Mouse (Mus musculus): ENCODE data around the gene Uba2. TPM values are rescaled to one million over a fixed set of nuclear protein-coding genes. Genes with fewer than 3 reads are reported as not detected.

The Uba2 gene
- polyA plus RNA-seq (2012; rRNA removed) = 60.6 and 74.1 TPM in 2 replicates

GRCm38 (mm10) chr7:34169454-34169853 is at the start of gene Uba2:
Uba2 (minus strand) TSS chr7:34169599.

GRCm38 (mm10) chr7:34196132-34197128 is 27.0 kb upstream of the Uba2 start, which contains the start of gene Pdcd2l:
Pdcd2l (minus strand) TSS chr7:34196661.

GRCm38 (mm10) chr7:34133117-34133762 is 36.2 kb downstream of the Uba2 start, which contains the start of gene Wtip:
Wtip (minus strand) TSS chr7:34133268.

GRCm38 (mm10) chr7:34094911-34095481 is 74.4 kb downstream of the Uba2 start, which contains the start of gene Scgb1b30:
Scgb1b30 (plus strand) TSS chr7:34095431.

Other genes starting within 250 kb of the Uba2 start
- not detected in 2 replicates for gene Scgb2b26, start 224.6 kb downstream of the Uba2 start, polyA plus RNA-seq (2012; rRNA removed)
- not detected in 2 replicates for gene Scgb2b27, start 155.7 kb downstream of the Uba2 start, polyA plus RNA-seq (2012; rRNA removed)
- not detected in 2 replicates for gene Scgb1b27, start 148.1 kb downstream of the Uba2 start, polyA plus RNA-seq (2012; rRNA removed)
- gene Scgb1b30, start 74.2 kb downstream of the Uba2 start, polyA plus RNA-seq (2012; rRNA removed) = not detected in 2 replicates
- gene Wtip, start 36.3 kb downstream of the Uba2 start, polyA plus RNA-seq (2012; rRNA removed) = 2.2 and 2.7 TPM in 2 replicates
- 14.3 and 15.8 TPM in 2 replicates for gene Pdcd2l, start 27.1 kb upstream of the Uba2 start, polyA plus RNA-seq (2012; rRNA removed)
- 71.5 and 87.5 TPM in 2 replicates for gene Gpi1, start 60.7 kb upstream of the Uba2 start, polyA plus RNA-seq (2012; rRNA removed)
- gene Gm6096, start 81.4 kb upstream of the Uba2 start, polyA plus RNA-seq (2012; rRNA removed) = not detected in 2 replicates
- gene 4931406P16Rik, start 144.0 kb upstream of the Uba2 start, polyA plus RNA-seq (2012; rRNA removed) = 9.1 and 11.4 TPM in 2 replicates
- 40.0 and 48.1 TPM in 2 replicates for gene Lsm14a, start 223.7 kb upstream of the Uba2 start, polyA plus RNA-seq (2012; rRNA removed)